Mouse (Mus musculus): ENCODE data around the gene Amdhd1.

DNA sequence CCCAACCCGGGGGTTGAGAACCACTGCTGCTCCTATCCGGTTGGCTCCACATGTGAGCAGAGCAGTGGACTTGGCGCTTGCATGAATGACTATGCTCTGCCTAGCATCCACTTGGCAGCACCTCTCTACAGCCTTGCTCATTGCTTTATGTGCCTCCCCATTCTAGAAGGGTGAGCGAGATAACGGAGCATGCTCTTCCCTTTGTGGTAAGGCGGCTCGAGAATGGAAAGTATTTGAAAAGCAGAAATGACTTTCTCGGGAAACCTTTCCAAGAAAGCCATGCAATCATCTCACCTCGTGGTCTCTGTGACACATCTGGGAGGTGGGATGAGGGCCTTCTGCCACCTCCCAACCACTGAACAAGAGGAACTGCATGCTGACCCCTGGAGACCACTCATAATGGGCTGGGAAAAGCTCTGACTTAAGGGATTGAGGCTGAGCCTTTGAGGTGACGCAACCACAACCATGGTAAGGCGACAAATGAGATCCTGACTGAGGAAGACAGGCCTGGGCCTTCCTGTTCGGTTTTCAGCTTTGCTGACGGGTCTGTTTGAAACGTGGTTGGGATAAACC, 24.8 kb upstream of the Amdhd1 start:
- TF ChIP-seq GATA1 (IDR thresholded peaks at IDR 0.05; ENCODE audit: low read length): no peak
- TF ChIP-seq TAL1 (IDR thresholded peaks at IDR 0.05; ENCODE audit: low read length): no peak
